Mouse (Mus musculus) thymus, adult 2 months (tissue): ENCODE measurements around the gene Smad5. TPM values are rescaled to one million over a fixed set of nuclear protein-coding genes. Genes with fewer than 3 reads are reported as not detected.

Experiments used
- DNase-seq: peaks from one replicate; pipeline ENCODE4 v3.0.0; 2021
- H3K27ac ChIP-seq: fragments of 200-500 bp; 2 replicates; pipeline ENCODE4 v1.5.1; 2012; ENCODE audit warnings: low read length, control low read depth; ENCODE audit not compliant: control insufficient read depth, insufficient read depth
- H3K27me3 ChIP-seq: fragments of 200-500 bp; 2 replicates; pipeline ENCODE4 v1.6.1; 2012; ENCODE audit warnings: mild to moderate bottlenecking, low read length, moderate library complexity, mixed read lengths; ENCODE audit not compliant: control insufficient read depth, insufficient read depth
- H3K36me3 ChIP-seq: fragments of 200-500 bp; 2 replicates; pipeline ENCODE4 v1.6.1; 2012; ENCODE audit warnings: mild to moderate bottlenecking, low read length, moderate library complexity; ENCODE audit not compliant: control insufficient read depth, insufficient read depth
- H3K4me1 ChIP-seq: fragments of 200-500 bp; replicated peaks from 2 replicates; pipeline ENCODE4 v1.6.1; 2012; ENCODE audit warnings: low read length; ENCODE audit not compliant: control insufficient read depth, insufficient read depth
- H3K4me3 ChIP-seq: fragments of 200-500 bp; 2 replicates; pipeline ENCODE4 v1.5.1; 2012; ENCODE audit warnings: mild to moderate bottlenecking, low read length, control low read depth, moderate library complexity; ENCODE audit not compliant: control insufficient read depth, insufficient read depth
- CTCF ChIP-seq: fragments of 200-500 bp; IDR thresholded peaks from 2 replicates; pipeline ENCODE4 v1.5.1; 2012; ENCODE audit warnings: mild to moderate bottlenecking, control low read depth, low read length, moderate library complexity, borderline replicate concordance; ENCODE audit not compliant: control insufficient read depth, poor library complexity, insufficient read depth; ENCODE audit errors: extremely low read depth
- POLR2A ChIP-seq: fragments of 200-500 bp; IDR thresholded peaks from 2 replicates; pipeline ENCODE4 v1.6.1; 2012; ENCODE audit warnings: mild to moderate bottlenecking, low read length, control low read depth, moderate library complexity; ENCODE audit not compliant: control insufficient read depth, poor library complexity, insufficient read depth; ENCODE audit errors: extremely low read depth
- WGBS: fragments of 180-500 bp; shearing (Covaris S2); methylation state at CpG from one replicate; pipeline ENCODE4 v1.1.7; 2018; 5-methylcytosine and 5-hydroxymethylcytosine counted together
- polyA plus RNA-seq: library from polyadenylated mRNA; depleted of rRNA; stranded (reverse); fragments of >200 nt; gene quantifications from 2 replicates; pipeline ENCODE4 v1.2.3, GENCODE M21; 2012; rRNA removed

Smad5 gene
- 42.1 and 45.6 TPM in 2 replicates for polyA plus RNA-seq

GRCm38 (mm10) chr13:56702469-56703221 is at the start of gene Smad5:
Gene Smad5 (plus strand): TSS chr13:56703010.
- TF ChIP-seq POLR2A = peak; percentile 52; the same call in 1 of the 2 replicates
- no peak for TF ChIP-seq CTCF
- H3K27me3 ChIP-seq = no peaks in the 10 kb centered on the region
- peak within 1 kb of the TSS; percentile 99 for H3K4me3 ChIP-seq
- no peaks in the 10 kb centered on the region for H3K36me3 ChIP-seq
- peak within 1 kb of the TSS; percentile 74 for H3K27ac ChIP-seq
- 9% methylated on average over 61 of the region's 62 CpGs for WGBS
- peaks cover 19% of the 10 kb centered on the region for H3K4me1 ChIP-seq
- peak; percentile 63 for DNase-seq

GRCm38 (mm10) chr13:56654176-56654575 is 48.6 kb upstream of the Smad5 start:
- WGBS = 96% methylated on average over 5 of the region's 5 CpGs
- TF ChIP-seq CTCF = no peak
- no peak for TF ChIP-seq POLR2A
- no peak overlapping the region for H3K4me3 ChIP-seq
- no peaks in the 10 kb centered on the region for H3K36me3 ChIP-seq
- H3K27me3 ChIP-seq = no peaks in the 10 kb centered on the region
- no peak for DNase-seq
- H3K27ac ChIP-seq = no peak overlapping the region
- peaks cover 3% of the 10 kb centered on the region; the same call in 1 of the 2 replicates for H3K4me1 ChIP-seq

GRCm38 (mm10) chr13:56657946-56658512 is 44.8 kb upstream of the Smad5 start:
- WGBS = 23% methylated on average over 7 of the region's 7 CpGs
- DNase-seq = peak; percentile 82

GRCm38 (mm10) chr13:56658931-56659330 is 43.9 kb upstream of the Smad5 start:
- no peak overlapping the region for H3K4me3 ChIP-seq
- no peak for DNase-seq
- peaks cover 3% of the 10 kb centered on the region; the same call in 1 of the 2 replicates for H3K4me1 ChIP-seq
- no peaks in the 10 kb centered on the region for H3K36me3 ChIP-seq
- no peak for TF ChIP-seq CTCF
- TF ChIP-seq POLR2A = no peak
- H3K27me3 ChIP-seq = no peaks in the 10 kb centered on the region
- no peak overlapping the region for H3K27ac ChIP-seq
- WGBS = 80% methylated on average over 6 of the region's 6 CpGs

More at GRCm38 (mm10) chr13:56657946-56658512, 44.8 kb upstream of the Smad5 start:
- Histone ChIP-seq H3K27me3 (no peaks in the 10 kb centered on the region), H3K4me3 (no peak overlapping the region), H3K36me3 (no peaks in the 10 kb centered on the region), H3K27ac (no peak overlapping the region), H3K4me1 (peaks cover 3% of the 10 kb centered on the region; the same call in 1 of the 2 replicates)
- TF ChIP-seq POLR2A = no peak
- TF ChIP-seq CTCF = no peak; the same call in 1 of the 2 replicates

GRCm38 (mm10) chr13:56661914-56662621 is 40.7 kb upstream of the Smad5 start:
- WGBS = 47% methylated on average over 7 of the region's 7 CpGs
- no peak for DNase-seq
- Histone ChIP-seq H3K27me3 (no peaks in the 10 kb centered on the region), H3K36me3 (no peaks in the 10 kb centered on the region), H3K4me3 (no peak overlapping the region), H3K4me1 (peaks cover 14% of the 10 kb centered on the region), H3K27ac (no peak overlapping the region)
- TF ChIP-seq POLR2A (no peak), CTCF (no peak)
